Mouse (Mus musculus) CH12.LX (cell line): ENCODE results near the gene Ppcs. TPM values are rescaled to one million over a fixed set of nuclear protein-coding genes. Genes with fewer than 3 reads are reported as not detected.

Experiments
- DNase-seq: peaks from one replicate; pipeline ENCODE4 v3.0.0-alpha.2; 2013; ENCODE audit errors: extremely low read depth
- H3K27ac ChIP-seq: 2 replicates; pipeline ENCODE4 v1.5.1; 2012; ENCODE audit warnings: low read depth, mild to moderate bottlenecking, control low read depth, moderate library complexity; ENCODE audit not compliant: insufficient read depth
- H3K27me3 ChIP-seq: replicated peaks from 2 replicates; pipeline ENCODE3; 2012; ENCODE audit warnings: inconsistent platforms
- H3K36me3 ChIP-seq, 2 experiments: replicated peaks in 1 of 2; 2 replicates each; pipeline versions ENCODE3 to v1.6.1; 2012; ENCODE audit warnings: inconsistent platforms in 1 of 2, low read length in 1 of 2, mild to moderate bottlenecking in 1 of 2, mixed read lengths in 1 of 2, moderate library complexity in 1 of 2; ENCODE audit not compliant: control insufficient read depth in 1 of 2, insufficient read depth in 1 of 2
- H3K4me1 ChIP-seq, 2 experiments: 2 replicates each; pipeline ENCODE4 v1.6.1; 2012; ENCODE audit warnings: inconsistent platforms in 1 of 2, moderate library complexity in 1 of 2; ENCODE audit not compliant: insufficient read depth in 2 of 2, control insufficient read depth in 1 of 2
- H3K4me2 ChIP-seq: 2 replicates; pipeline ENCODE4 v1.6.1; 2012; ENCODE audit warnings: low read depth, mild to moderate bottlenecking, control low read depth; ENCODE audit not compliant: poor library complexity, insufficient read depth, severe bottlenecking
- H3K4me3 ChIP-seq, 3 experiments: fragments of 150-350 bp in 1 of 3; sonication (generic) in 1 of 3; replicated peaks in 1 of 3; 2 replicates each; pipeline versions ENCODE3 to v1.5.1; 2011 to 2012; ENCODE audit warnings: low read depth in 2 of 3, low read length in 2 of 3, mild to moderate bottlenecking in 2 of 3, moderate library complexity in 2 of 3, control low read depth in 1 of 3, improper control_type of control experiment in 1 of 3, inconsistent platforms in 1 of 3, mixed read lengths in 1 of 3; ENCODE audit not compliant: poor library complexity in 1 of 3
- H3K79me2 ChIP-seq: replicated peaks from 2 replicates; pipeline ENCODE4 v1.6.1; 2012; ENCODE audit warnings: mild to moderate bottlenecking, moderate library complexity; ENCODE audit not compliant: control insufficient read depth, poor library complexity, insufficient read depth, severe bottlenecking; ENCODE audit errors: extremely low read depth
- H3K9ac ChIP-seq: 2 replicates; pipeline ENCODE4 v1.6.1; 2012; ENCODE audit warnings: low read depth, mild to moderate bottlenecking, control low read depth, moderate library complexity; ENCODE audit not compliant: insufficient read depth
- H3K9me3 ChIP-seq: replicated peaks from 2 replicates; pipeline ENCODE3; 2012; ENCODE audit warnings: low read length, inconsistent platforms, mixed read lengths
- BHLHE40 ChIP-seq: IDR thresholded peaks from 2 replicates; pipeline ENCODE4 v1.6.1; 2011; ENCODE audit warnings: mild to moderate bottlenecking, low read depth, low read length, improper control_type of control experiment
- CHD1 ChIP-seq: IDR thresholded peaks from 2 replicates; pipeline ENCODE4 v1.6.1; 2012; ENCODE audit warnings: low read depth, low read length, improper control_type of control experiment, inconsistent platforms
- CHD2 ChIP-seq: IDR thresholded peaks from 2 replicates; pipeline ENCODE4 v1.6.1; 2011; ENCODE audit warnings: low read length, improper control_type of control experiment
- E2F4 ChIP-seq: IDR thresholded peaks from 2 replicates; pipeline ENCODE4 v1.6.1; 2011; ENCODE audit warnings: low read depth, low read length, improper control_type of control experiment; ENCODE audit not compliant: insufficient replicate concordance
- ELF1 ChIP-seq: IDR thresholded peaks from 2 replicates; pipeline ENCODE4 v1.6.1; 2014; ENCODE audit warnings: low read depth, mild to moderate bottlenecking, inconsistent platforms, low read length, improper control_type of control experiment
- ETS1 ChIP-seq: conservative IDR thresholded peaks from 2 replicates; pipeline ENCODE4 v1.6.1; 2012; ENCODE audit warnings: low read depth, mild to moderate bottlenecking, inconsistent platforms, low read length, improper control_type of control experiment, moderate library complexity
- GABPA ChIP-seq: IDR thresholded peaks from 2 replicates; pipeline ENCODE4 v1.6.1; 2012; ENCODE audit warnings: low read depth, low read length, improper control_type of control experiment, inconsistent platforms; ENCODE audit not compliant: insufficient replicate concordance
- JUN ChIP-seq: IDR thresholded peaks from 2 replicates; pipeline ENCODE4 v1.6.1; 2011; ENCODE audit warnings: low read depth, mild to moderate bottlenecking, low read length, improper control_type of control experiment, moderate library complexity; ENCODE audit not compliant: insufficient read depth
- JUND ChIP-seq: conservative IDR thresholded peaks from 2 replicates; pipeline ENCODE4 v1.6.1; 2011; ENCODE audit warnings: low read depth, low read length, improper control_type of control experiment
- KAT2A ChIP-seq: IDR thresholded peaks from 2 replicates; pipeline ENCODE4 v1.6.1; 2012; ENCODE audit warnings: low read length, improper control_type of control experiment, inconsistent platforms; ENCODE audit not compliant: insufficient replicate concordance
- MAX ChIP-seq: IDR thresholded peaks from 2 replicates; pipeline ENCODE4 v1.6.1; 2011; ENCODE audit warnings: low read length, improper control_type of control experiment
- MEF2A ChIP-seq: IDR thresholded peaks from 2 replicates; pipeline ENCODE4 v1.6.1; 2014; ENCODE audit warnings: low read depth, mild to moderate bottlenecking, inconsistent platforms, low read length, improper control_type of control experiment, borderline replicate concordance
- MXI1 ChIP-seq: IDR thresholded peaks from 2 replicates; pipeline ENCODE4 v1.6.1; 2011; ENCODE audit warnings: mild to moderate bottlenecking, low read depth, low read length, improper control_type of control experiment
- MYC ChIP-seq: IDR thresholded peaks from 2 replicates; pipeline ENCODE4 v1.6.1; 2011; ENCODE audit warnings: low read depth, mild to moderate bottlenecking, improper control_type of control experiment, low read length
- NELFE ChIP-seq: IDR thresholded peaks from 2 replicates; pipeline ENCODE4 v1.6.1; 2011; ENCODE audit warnings: low read depth, low read length, improper control_type of control experiment
- NRF1 ChIP-seq: IDR thresholded peaks from 2 replicates; pipeline ENCODE4 v1.6.1; 2014; ENCODE audit warnings: low read depth, mild to moderate bottlenecking, inconsistent platforms, low read length, improper control_type of control experiment, moderate library complexity
- POLR2A ChIP-seq: IDR thresholded peaks from 2 replicates; pipeline ENCODE4 v1.6.1; 2011; ENCODE audit warnings: low read depth, mild to moderate bottlenecking, improper control_type of control experiment, low read length
- POLR2AphosphoS2 ChIP-seq: IDR thresholded peaks from 2 replicates; pipeline ENCODE4 v1.6.1; 2011; ENCODE audit warnings: low read depth, low read length, improper control_type of control experiment
- RAD21 ChIP-seq: IDR thresholded peaks from 2 replicates; pipeline ENCODE4 v1.6.1; 2011; ENCODE audit warnings: low read depth, mild to moderate bottlenecking, low read length, improper control_type of control experiment, moderate library complexity
- TBP ChIP-seq: conservative IDR thresholded peaks from 2 replicates; pipeline ENCODE4 v1.6.1; 2011; ENCODE audit warnings: low read depth, low read length, improper control_type of control experiment
- UBTF ChIP-seq: IDR thresholded peaks from 2 replicates; pipeline ENCODE4 v1.6.1; 2012; ENCODE audit warnings: low read depth, mild to moderate bottlenecking, inconsistent platforms, low read length, improper control_type of control experiment, moderate library complexity
- USF1 ChIP-seq: IDR thresholded peaks from 2 replicates; pipeline ENCODE4 v1.6.1; 2014; ENCODE audit warnings: low read depth, mild to moderate bottlenecking, inconsistent platforms, low read length, improper control_type of control experiment
- ZC3H11A ChIP-seq: IDR thresholded peaks from 2 replicates; pipeline ENCODE4 v1.6.1; 2012; ENCODE audit warnings: low read depth, mild to moderate bottlenecking, inconsistent platforms, low read length, improper control_type of control experiment
- ZKSCAN1 ChIP-seq: IDR thresholded peaks from 2 replicates; pipeline ENCODE4 v1.6.1; 2012; ENCODE audit warnings: low read depth, inconsistent platforms, low read length, improper control_type of control experiment, borderline replicate concordance
- ZMIZ1 ChIP-seq: IDR thresholded peaks from 2 replicates; pipeline ENCODE4 v1.6.1; 2012; ENCODE audit warnings: low read depth, mild to moderate bottlenecking, inconsistent platforms, low read length, improper control_type of control experiment
- dilution Hi-C: fragments of 300-500 bp; cut with MboI; formaldehyde crosslinking; loops from 2 replicates; pipeline ENCODE4 v1.14.3; 2020; ENCODE audit warnings: low sequenced_read_pairs; ENCODE audit not compliant: extremely low pct_unique_long_range_greater_than_20kb, extremely low pct_ligation_motif_present
- in situ Hi-C: fragments of 300-500 bp; cut with MboI; formaldehyde crosslinking; loops from 3 replicates; pipeline ENCODE4 v1.14.3; 2019; ENCODE audit warnings: low sequenced_read_pairs, low pct_ligation_motif_present, low pct_unique_long_range_greater_than_20kb, mixed read lengths
- polyA plus RNA-seq: library from polyadenylated mRNA; unstranded; fragments of >175 nt; gene quantifications from 2 replicates; pipeline ENCODE4 v1.2.1, GENCODE M21; 2012; ENCODE audit warnings: low read depth; ENCODE audit not compliant: insufficient read length
- total RNA-seq, 2 experiments: library from RNA; depleted of rRNA; stranded (reverse); fragments of 300-350 nt in 1 of 2; fragments of >200 nt in 1 of 2; gene quantifications; 2 replicates each; pipeline ENCODE4 v1.2.3; 2012 to 2014

Gene Ppcs
- total and polyA plus RNA-seq, 3 experiments: 14.7 to 22.7 (median 19.3) TPM

GRCm38 (mm10) chr4:119450436-119450835 lies 28.2 kb upstream of the Ppcs start:
- dilution Hi-C loops: no loop called here
- peaks cover 2% of the 10 kb centered on the region for H3K9me3 ChIP-seq
- H3K4me2 ChIP-seq: no peak overlapping the region

GRCm38 (mm10) chr4:119447786-119448185 lies 25.6 kb upstream of the Ppcs start:
- no peaks in the 10 kb centered on the region for H3K79me2 ChIP-seq
- H3K36me3 ChIP-seq: peaks cover 0 to 2% of the 10 kb centered on the region in 2 experiments
- TF ChIP-seq MEF2A: no peak
- TF ChIP-seq NELFE: no peak
- TF ChIP-seq NRF1: no peak
- no peak for TF ChIP-seq RAD21
- TF ChIP-seq CHD1: no peak
- no peak for TF ChIP-seq JUND
- no peak for TF ChIP-seq USF1
- TF ChIP-seq ZC3H11A: no peak
- TF ChIP-seq MYC: no peak
- TF ChIP-seq MXI1: no peak
- TF ChIP-seq TBP: no peak
- no peak for TF ChIP-seq POLR2A
- TF ChIP-seq E2F4: no peak
- TF ChIP-seq ELF1: no peak
- TF ChIP-seq ZKSCAN1: no peak
- H3K4me1 ChIP-seq: peaks cover 0 to 23% of the 10 kb centered on the region in 2 experiments; a peak in 3 of 4 replicates
- dilution Hi-C loops (no loop called here), in situ Hi-C loops (no loop called here)
- H3K9ac ChIP-seq: no peak overlapping the region
- H3K27ac ChIP-seq: no peak overlapping the region
- no peaks in the 10 kb centered on the region for H3K27me3 ChIP-seq
- no peak overlapping the region for H3K4me3 ChIP-seq
- no peak for DNase-seq
- no peaks in the 10 kb centered on the region for H3K9me3 ChIP-seq
- H3K4me2 ChIP-seq: no peak overlapping the region

More at GRCm38 (mm10) chr4:119450436-119450835, 28.2 kb upstream of the Ppcs start:
- Histone ChIP-seq H3K27me3 (no peaks in the 10 kb centered on the region), H3K27ac (no peak overlapping the region), H3K36me3 (peaks cover 0 to 5% of the 10 kb centered on the region in 2 experiments), H3K4me1 (peaks cover 0 to 22% of the 10 kb centered on the region in 2 experiments; a peak in 3 of 4 replicates), H3K79me2 (no peaks in the 10 kb centered on the region), H3K9ac (no peak overlapping the region), H3K4me3 (no peak overlapping the region)
- TF ChIP-seq CHD2 (no peak), POLR2AphosphoS2 (no peak), GABPA (no peak), JUN (no peak), POLR2A (no peak), ZKSCAN1 (no peak), KAT2A (no peak), USF1 (no peak), RAD21 (no peak), UBTF (no peak), MYC (no peak), ELF1 (no peak), BHLHE40 (no peak), MAX (no peak), ETS1 (no peak), ZMIZ1 (no peak), CHD1 (no peak), E2F4 (no peak)
- in situ Hi-C loops: no loop called here
- no peak for DNase-seq
